Mouse (Mus musculus) megakaryocyte progenitor cell, adult 5-6 weeks (primary cell): ENCODE results near the gene Adra2c. TPM values are rescaled to one million over a fixed set of nuclear protein-coding genes. Genes with fewer than 3 reads are reported as not detected.

Experiments used
- ATAC-seq: replicated peaks from 2 replicates; pipeline ENCODE4 v1.8.0; 2016; ENCODE audit warnings: mild to moderate bottlenecking, moderate TSS enrichment, inconsistent platforms; ENCODE audit not compliant: poor library complexity
- total RNA-seq, 2 experiments: library from RNA; stranded (forward) in 1 of 2; stranded (reverse) in 1 of 2; fragments of 157-497, 149-512 nt in 1 of 2; fragments of 200-1000 nt in 1 of 2; gene quantifications; 2 replicates each; pipeline versions ENCODE4 v1.2.3 to v1.2.4; 2015 to 2017

Gene Adra2c
- total RNA-seq (2015) (not detected in 2 replicates), total RNA-seq (2017) (not detected in 2 replicates)

- no peak for ATAC-seq
Observed at GRCm38 (mm10) chr5:35278019-35278418, at the start of gene Adra2c. Gene Adra2c (plus strand): TSS chr5:35278319.

GRCm38 (mm10) chr5:35233142-35233541 lies 45.0 kb upstream of the Adra2c start:
- no peak for ATAC-seq

- ATAC-seq, result no peak
Observed at GRCm38 (mm10) chr5:35237757-35238156, 40.4 kb upstream of the Adra2c start.

GRCm38 (mm10) chr5:35238627-35239026 lies 39.5 kb upstream of the Adra2c start:
- ATAC-seq, result no peak

GRCm38 (mm10) chr5:35241556-35241955 lies 36.6 kb upstream of the Adra2c start:
- no peak for ATAC-seq

GRCm38 (mm10) chr5:35244204-35244603 lies 33.9 kb upstream of the Adra2c start:
- no peak for ATAC-seq

GRCm38 (mm10) chr5:35245555-35246273 lies 32.4 kb upstream of the Adra2c start:
- no peak for ATAC-seq

GRCm38 (mm10) chr5:35254964-35255716 lies 23.0 kb upstream of the Adra2c start:
- no peak for ATAC-seq

GRCm38 (mm10) chr5:35263716-35264115 lies 14.4 kb upstream of the Adra2c start:
- ATAC-seq, result no peak

GRCm38 (mm10) chr5:35267486-35267885 lies 10.6 kb upstream of the Adra2c start:
- no peak for ATAC-seq

GRCm38 (mm10) chr5:35275356-35275755 lies 2.8 kb upstream of the Adra2c start:
- ATAC-seq, result no peak

GRCm38 (mm10) chr5:35278741-35279695 lies 899 bp downstream of the Adra2c start:
- no peak for ATAC-seq

- ATAC-seq, result no peak
Observed at GRCm38 (mm10) chr5:35279696-35280001, 1.5 kb downstream of the Adra2c start.

GRCm38 (mm10) chr5:35280002-35280782 lies 2.1 kb downstream of the Adra2c start:
- 0 out of 2 replicates have a peak, but pooled peaks have one; percentile 17 for ATAC-seq

GRCm38 (mm10) chr5:35280783-35281165 lies 2.7 kb downstream of the Adra2c start:
- ATAC-seq, result no peak

GRCm38 (mm10) chr5:35285281-35285680 lies 7.2 kb downstream of the Adra2c start:
- ATAC-seq, result no peak

GRCm38 (mm10) chr5:35286190-35286589 lies 8.1 kb downstream of the Adra2c start:
- no peak for ATAC-seq

GRCm38 (mm10) chr5:35299621-35300020 lies 21.5 kb downstream of the Adra2c start:
- ATAC-seq, result no peak

- ATAC-seq, result no peak
Observed at GRCm38 (mm10) chr5:35304191-35304590, 26.1 kb downstream of the Adra2c start.

GRCm38 (mm10) chr5:35305332-35305731 lies 27.2 kb downstream of the Adra2c start:
- no peak for ATAC-seq
